Mouse (Mus musculus) lung, embryonic 15.5 days (tissue): ENCODE data around the gene Ece1. TPM values are rescaled to one million over a fixed set of nuclear protein-coding genes. Genes with fewer than 3 reads are reported as not detected.

Source experiments
- ATAC-seq: fragments of 200-750 bp; cut with Nextera tagmentation; 2 replicates; pipeline ENCODE4 v1.8.0; 2017; ENCODE audit warnings: moderate number of reproducible peaks, borderline replicate concordance; ENCODE audit not compliant: low FRiP score, low TSS enrichment; ENCODE audit errors: extremely low read depth
- H3K27ac ChIP-seq: fragments of 300-500 bp; sonication (generic); 2 replicates; pipeline ENCODE4 v1.5.1; 2015; ENCODE audit warnings: moderate library complexity, mild to moderate bottlenecking, inconsistent platforms
- H3K27me3 ChIP-seq: fragments of 300-500 bp; sonication (generic); 2 replicates; pipeline ENCODE4 v1.6.1; 2015; ENCODE audit warnings: inconsistent platforms
- H3K36me3 ChIP-seq: fragments of 300-500 bp; sonication (generic); 2 replicates; pipeline ENCODE4 v1.6.1; 2015; ENCODE audit warnings: inconsistent platforms
- H3K4me1 ChIP-seq: fragments of 300-500 bp; sonication (generic); 2 replicates; pipeline ENCODE4 v1.6.1; 2015; ENCODE audit warnings: inconsistent platforms
- H3K4me2 ChIP-seq: fragments of 300-500 bp; sonication (generic); 2 replicates; pipeline ENCODE4 v1.6.1; 2015; ENCODE audit warnings: inconsistent platforms, mild to moderate bottlenecking, moderate library complexity
- H3K4me3 ChIP-seq: fragments of 300-500 bp; sonication (generic); 2 replicates; pipeline ENCODE4 v1.5.1; 2015; ENCODE audit warnings: mild to moderate bottlenecking, inconsistent platforms
- H3K9ac ChIP-seq: fragments of 300-500 bp; sonication (generic); 2 replicates; pipeline ENCODE4 v1.6.1; 2015; ENCODE audit warnings: inconsistent platforms
- H3K9me3 ChIP-seq: fragments of 300-500 bp; sonication (generic); 2 replicates; pipeline ENCODE4 v1.6.1; 2016; ENCODE audit warnings: inconsistent platforms
- WGBS: fragments of 180-500 bp; shearing (Covaris S2); methylation state at CpG from one replicate; pipeline ENCODE4 v1.1.7; 2015; 5-methylcytosine and 5-hydroxymethylcytosine counted together
- polyA plus RNA-seq: library from polyadenylated mRNA; unstranded; fragments of >200 nt; fragmentation: Nextera tagmentation; extraction: Ambion mirVana; gene quantifications from 2 replicates; pipeline ENCODE4 v1.2.1, GENCODE M21; 2015

Ece1 gene
- 31.1 and 48.4 TPM in 2 replicates for polyA plus RNA-seq

GRCm38 (mm10) chr4:137862019-137862418 is at the start of gene Ece1:
TSS of gene Ece1 (plus strand) at chr4:137862237.
- H3K36me3 ChIP-seq = no peaks in the 10 kb centered on the region
- H3K27me3 ChIP-seq = peaks cover 14% of the 10 kb centered on the region; the same call in 1 of the 2 replicates
- under 1% methylated on average over 37 of the region's 37 CpGs for WGBS
- H3K4me3 ChIP-seq = peak within 1 kb of the TSS; percentile 65
- ATAC-seq = peak; percentile 92
- H3K9me3 ChIP-seq = no peaks in the 10 kb centered on the region
- H3K4me2 ChIP-seq = peak within 1 kb of the TSS; percentile 92
- H3K9ac ChIP-seq = peak within 1 kb of the TSS; percentile 79
- peaks cover 45% of the 10 kb centered on the region for H3K4me1 ChIP-seq
- peak within 1 kb of the TSS; percentile 80 for H3K27ac ChIP-seq

GRCm38 (mm10) chr4:137812946-137813708 is 48.9 kb upstream of the Ece1 start:
- no peak for ATAC-seq
- no peak overlapping the region for H3K9ac ChIP-seq
- 53% methylated on average over 13 of the region's 13 CpGs for WGBS
- no peaks in the 10 kb centered on the region for H3K9me3 ChIP-seq
- H3K4me3 ChIP-seq = no peak overlapping the region
- no peak overlapping the region for H3K27ac ChIP-seq
- peaks cover 3% of the 10 kb centered on the region; the same call in 1 of the 2 replicates for H3K27me3 ChIP-seq
- H3K4me1 ChIP-seq = no peaks in the 10 kb centered on the region
- H3K36me3 ChIP-seq = no peaks in the 10 kb centered on the region
- H3K4me2 ChIP-seq = no peak overlapping the region

DNA sequence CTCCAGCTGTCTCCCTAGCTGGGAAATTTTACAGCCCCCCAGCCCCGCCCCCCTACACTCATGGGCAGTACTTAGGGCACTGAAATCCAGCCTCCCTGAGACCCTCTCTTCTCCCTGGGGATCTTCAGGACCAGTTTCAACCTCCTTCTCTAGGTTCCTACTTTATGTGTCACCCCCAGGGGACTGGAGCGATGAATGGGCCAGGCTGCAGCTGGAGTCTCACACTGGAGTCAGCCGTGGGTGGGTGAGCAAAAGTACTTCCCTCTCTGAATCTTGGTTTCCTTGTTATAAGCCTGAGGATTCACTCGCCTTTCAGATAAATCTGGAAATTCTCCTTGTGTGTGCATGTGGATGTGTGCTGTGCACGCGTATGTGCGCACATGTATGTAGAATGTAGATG is 47.9 kb upstream of the Ece1 start:
- Histone ChIP-seq H3K4me1 (0 out of 2 replicates have a peak, but pooled peaks cover 2% of the 10 kb centered on the region), H3K4me3 (no peak overlapping the region), H3K27me3 (peaks cover 3% of the 10 kb centered on the region; the same call in 1 of the 2 replicates), H3K36me3 (no peaks in the 10 kb centered on the region), H3K4me2 (no peak overlapping the region), H3K9ac (no peak overlapping the region), H3K9me3 (no peaks in the 10 kb centered on the region), H3K27ac (no peak overlapping the region)
- no peak for ATAC-seq
- WGBS = 81% methylated on average over 7 of the region's 7 CpGs

- WGBS = 67% methylated on average over 3 of the region's 3 CpGs
- H3K9ac ChIP-seq = no peak overlapping the region
Measured at GRCm38 (mm10) chr4:137815473-137815872, 46.6 kb upstream of the Ece1 start.

DNA sequence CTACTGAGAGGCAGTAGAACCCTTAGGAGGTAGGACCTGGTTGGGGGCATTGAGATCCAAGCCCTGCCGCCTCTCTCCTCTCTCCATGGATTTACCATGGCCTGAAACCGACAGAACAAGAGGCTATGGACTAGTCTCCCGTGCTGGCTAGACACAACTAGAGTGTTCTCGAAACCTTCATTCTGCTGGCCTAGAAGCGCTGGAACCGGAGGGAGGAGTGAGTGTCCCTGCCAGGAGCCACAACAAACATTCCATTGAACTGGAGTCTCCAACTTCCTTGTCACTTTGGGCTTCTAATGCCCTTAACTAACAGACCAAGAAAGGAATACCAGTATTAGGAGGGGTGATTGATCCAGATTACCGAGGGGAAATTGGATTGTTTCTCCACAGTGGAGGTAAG is 45.8 kb upstream of the Ece1 start:
- H3K27me3 ChIP-seq = no peaks in the 10 kb centered on the region; the same call in 1 of the 2 replicates
- no peaks in the 10 kb centered on the region for H3K9me3 ChIP-seq
- no peak for ATAC-seq
- H3K36me3 ChIP-seq = no peaks in the 10 kb centered on the region
- H3K27ac ChIP-seq = no peak overlapping the region
- H3K9ac ChIP-seq = no peak overlapping the region
- no peak overlapping the region for H3K4me2 ChIP-seq
- 0 out of 2 replicates have a peak, but pooled peaks cover 6% of the 10 kb centered on the region for H3K4me1 ChIP-seq
- WGBS = 53% methylated on average over 7 of the region's 7 CpGs
- H3K4me3 ChIP-seq = no peak overlapping the region

More at GRCm38 (mm10) chr4:137815473-137815872, 46.6 kb upstream of the Ece1 start:
- H3K9me3 ChIP-seq = no peaks in the 10 kb centered on the region
- H3K36me3 ChIP-seq = no peaks in the 10 kb centered on the region
- H3K4me1 ChIP-seq = 0 out of 2 replicates have a peak, but pooled peaks cover 6% of the 10 kb centered on the region
- ATAC-seq = peak; percentile 35; the same call in 1 of the 2 replicates
- H3K27me3 ChIP-seq = no peaks in the 10 kb centered on the region; the same call in 1 of the 2 replicates
- H3K4me3 ChIP-seq = no peak overlapping the region
- H3K27ac ChIP-seq = no peak overlapping the region
- H3K4me2 ChIP-seq = no peak overlapping the region

DNA sequence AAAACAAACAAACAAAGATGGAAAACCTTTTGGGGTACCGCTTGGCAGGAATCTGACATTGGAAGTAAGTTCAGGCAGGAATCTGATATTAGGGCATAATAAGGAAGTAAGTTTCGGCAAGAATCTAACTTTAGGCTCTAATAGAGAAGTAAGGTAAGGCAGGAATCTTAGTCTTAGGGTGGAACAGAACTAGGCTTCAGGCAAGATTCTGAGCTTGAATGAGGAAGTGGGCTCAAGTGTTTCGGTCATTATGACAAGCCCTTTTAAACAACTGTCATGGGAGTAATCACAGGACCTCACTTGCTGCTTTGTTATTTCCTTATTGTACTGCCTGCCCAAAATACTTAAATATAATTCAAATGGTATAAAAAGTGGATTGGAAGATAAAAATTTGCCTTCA is 43.7 kb upstream of the Ece1 start:
- no peak overlapping the region for H3K4me3 ChIP-seq
- no peaks in the 10 kb centered on the region for H3K36me3 ChIP-seq
- ATAC-seq = no peak
- H3K4me1 ChIP-seq = 0 out of 2 replicates have a peak, but pooled peaks cover 6% of the 10 kb centered on the region
- 80% methylated on average over 3 of the region's 3 CpGs for WGBS
- no peaks in the 10 kb centered on the region for H3K9me3 ChIP-seq
- no peaks in the 10 kb centered on the region for H3K27me3 ChIP-seq
- no peak overlapping the region for H3K4me2 ChIP-seq
- no peak overlapping the region for H3K27ac ChIP-seq
- no peak overlapping the region for H3K9ac ChIP-seq

DNA sequence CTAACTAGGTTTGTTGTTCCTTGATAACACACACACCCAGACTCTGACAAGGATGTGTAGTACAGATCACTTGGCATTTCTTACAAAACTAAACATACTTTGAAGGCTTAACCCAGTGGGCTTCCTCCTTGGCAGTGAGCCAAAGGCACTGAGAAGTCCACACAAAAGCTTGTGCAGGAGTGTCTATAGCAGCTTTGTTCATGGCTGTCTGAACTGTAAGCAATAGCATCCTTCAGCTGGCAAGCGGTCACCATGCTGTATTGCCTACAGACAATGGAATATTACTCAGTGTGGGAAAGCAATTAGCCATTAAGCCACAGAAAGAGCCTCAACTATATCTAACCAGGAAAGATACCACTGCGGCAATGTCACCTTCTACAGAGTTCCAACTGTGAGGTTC is 42.5 kb upstream of the Ece1 start:
- 73% methylated on average over 2 of the region's 2 CpGs for WGBS
- ATAC-seq = peak; percentile 49; the same call in 1 of the 2 replicates
- H3K27me3 ChIP-seq = no peaks in the 10 kb centered on the region

GRCm38 (mm10) chr4:137820721-137821120 is 41.3 kb upstream of the Ece1 start:
- H3K36me3 ChIP-seq = no peaks in the 10 kb centered on the region
- 25% methylated on average over 3 of the region's 3 CpGs for WGBS
- H3K9me3 ChIP-seq = no peaks in the 10 kb centered on the region
- no peak overlapping the region for H3K27ac ChIP-seq
- H3K4me3 ChIP-seq = no peak overlapping the region
- H3K9ac ChIP-seq = no peak overlapping the region
- H3K4me2 ChIP-seq = no peak overlapping the region
- ATAC-seq = no peak
- 0 out of 2 replicates have a peak, but pooled peaks cover 6% of the 10 kb centered on the region for H3K4me1 ChIP-seq
- no peaks in the 10 kb centered on the region for H3K27me3 ChIP-seq

More for the DNA sequence above, 42.5 kb upstream of the Ece1 start:
- H3K27ac ChIP-seq = no peak overlapping the region
- H3K9me3 ChIP-seq = no peaks in the 10 kb centered on the region
- no peak overlapping the region for H3K9ac ChIP-seq
- no peak overlapping the region for H3K4me2 ChIP-seq
- H3K4me1 ChIP-seq = 0 out of 2 replicates have a peak, but pooled peaks cover 6% of the 10 kb centered on the region
- no peak overlapping the region for H3K4me3 ChIP-seq
- H3K36me3 ChIP-seq = no peaks in the 10 kb centered on the region

GRCm38 (mm10) chr4:137822537-137822936 is 39.5 kb upstream of the Ece1 start:
- H3K36me3 ChIP-seq = no peaks in the 10 kb centered on the region
- 0 out of 2 replicates have a peak, but pooled peaks cover 6% of the 10 kb centered on the region for H3K4me1 ChIP-seq
- H3K27me3 ChIP-seq = no peaks in the 10 kb centered on the region
- WGBS = 83% methylated on average over 5 of the region's 5 CpGs
- ATAC-seq = no peak
- H3K4me2 ChIP-seq = no peak overlapping the region
- H3K4me3 ChIP-seq = no peak overlapping the region
- H3K27ac ChIP-seq = no peak overlapping the region
- no peak overlapping the region for H3K9ac ChIP-seq
- H3K9me3 ChIP-seq = no peaks in the 10 kb centered on the region

GRCm38 (mm10) chr4:137823542-137823941 is 38.5 kb upstream of the Ece1 start:
- ATAC-seq = no peak
- Histone ChIP-seq H3K27me3 (peaks cover 3% of the 10 kb centered on the region; the same call in 1 of the 2 replicates), H3K4me3 (no peak overlapping the region), H3K9ac (no peak overlapping the region), H3K4me1 (0 out of 2 replicates have a peak, but pooled peaks cover 6% of the 10 kb centered on the region), H3K9me3 (no peaks in the 10 kb centered on the region), H3K36me3 (no peaks in the 10 kb centered on the region), H3K27ac (no peak overlapping the region), H3K4me2 (no peak overlapping the region)
- WGBS = 77% methylated on average over 3 of the region's 3 CpGs

GRCm38 (mm10) chr4:137824881-137825280 is 37.2 kb upstream of the Ece1 start:
- Histone ChIP-seq H3K27ac (no peak overlapping the region), H3K9me3 (no peaks in the 10 kb centered on the region), H3K4me2 (no peak overlapping the region), H3K4me3 (no peak overlapping the region), H3K27me3 (peaks cover 15% of the 10 kb centered on the region; the same call in 1 of the 2 replicates), H3K9ac (no peak overlapping the region), H3K4me1 (no peaks in the 10 kb centered on the region), H3K36me3 (no peaks in the 10 kb centered on the region)
- ATAC-seq = no peak
- WGBS = 77% methylated on average over 2 of the region's 2 CpGs

GRCm38 (mm10) chr4:137830380-137830779 is 31.7 kb upstream of the Ece1 start:
- no peak for ATAC-seq
- Histone ChIP-seq H3K4me3 (no peak overlapping the region), H3K27ac (no peak overlapping the region), H3K27me3 (peaks cover 26% of the 10 kb centered on the region), H3K9ac (no peak overlapping the region), H3K4me1 (no peaks in the 10 kb centered on the region), H3K9me3 (no peaks in the 10 kb centered on the region), H3K36me3 (no peaks in the 10 kb centered on the region), H3K4me2 (no peak overlapping the region)
- WGBS = 19% methylated on average over 6 of the region's 6 CpGs
